Mouse (Mus musculus) ES-E14 (cell line): ENCODE data around the gene Brinp3.

ENCODE experiments used
- CHD2 ChIP-seq: IDR thresholded peaks from 2 replicates; pipeline ENCODE4 v1.6.1; 2014; ENCODE audit warnings: mild to moderate bottlenecking, low read depth, low read length, inconsistent platforms
- HCFC1 ChIP-seq: IDR thresholded peaks from 2 replicates; pipeline ENCODE4 v1.6.1; 2012; ENCODE audit warnings: low read length, inconsistent platforms, borderline replicate concordance; ENCODE audit not compliant: insufficient read depth
- ZC3H11A ChIP-seq: IDR thresholded peaks from 2 replicates; pipeline ENCODE4 v1.6.1; 2012; ENCODE audit warnings: low read depth, mild to moderate bottlenecking, inconsistent platforms, low read length, borderline replicate concordance
- ZNF384 ChIP-seq: IDR thresholded peaks from 2 replicates; pipeline ENCODE4 v1.6.1; 2012; ENCODE audit warnings: low read depth, low read length, inconsistent platforms

DNA sequence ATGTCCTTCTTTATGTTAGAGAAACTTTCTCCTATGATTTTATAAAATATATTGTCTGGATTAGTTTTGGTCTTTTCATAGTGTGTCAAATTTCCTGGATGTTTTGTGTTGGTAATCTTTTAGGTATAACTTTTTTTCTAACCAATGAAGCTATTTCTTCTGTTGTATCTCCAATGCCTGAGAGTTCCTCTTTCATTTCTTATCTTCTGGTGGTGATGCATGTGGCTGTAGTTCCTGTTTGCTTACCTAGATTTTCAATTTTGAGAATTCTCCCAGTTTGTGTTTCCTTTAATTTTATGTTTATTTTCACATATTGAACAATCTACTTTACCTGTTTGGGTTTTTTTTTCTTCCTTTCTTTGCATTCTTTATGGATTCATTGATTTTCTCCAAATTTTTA lies 404.1 kb downstream of the Brinp3 start:
- TF ChIP-seq ZC3H11A (no peak), HCFC1 (no peak), CHD2 (no peak), ZNF384 (no peak)
